Mouse (Mus musculus): ENCODE data around the gene Tmem151a. TPM values are rescaled to one million over a fixed set of nuclear protein-coding genes. Genes with fewer than 3 reads are reported as not detected.

Gene Tmem151a
- total RNA-seq, 2 experiments from 2014 or later = 0.23 to 0.27 TPM

- DNase-seq = peak; percentile 84
These were observed 17.3 kb downstream of the Tmem151a start, which contains the start of gene Cd248 for GRCm38 (mm10) chr19:5067867-5068569. Gene Cd248 (plus strand): TSS chr19:5068078.

- DNase-seq = no peak
These were observed 18.1 kb downstream of the Tmem151a start for GRCm38 (mm10) chr19:5067040-5067799.

- no peak for DNase-seq
These were observed 20.2 kb downstream of the Tmem151a start for GRCm38 (mm10) chr19:5065104-5065503.

- DNase-seq = peak; percentile 43
These were observed 22.9 kb downstream of the Tmem151a start for GRCm38 (mm10) chr19:5062446-5062845.

GRCm38 (mm10) chr19:5062041-5062440, 23.3 kb downstream of the Tmem151a start:
- DNase-seq = no peak

GRCm38 (mm10) chr19:5060365-5061330, 24.7 kb downstream of the Tmem151a start:
- DNase-seq = no peak

GRCm38 (mm10) chr19:5058801-5059771, 26.2 kb downstream of the Tmem151a start:
- peak; percentile 34 for DNase-seq

- no peak for DNase-seq
These were observed 27.2 kb downstream of the Tmem151a start for GRCm38 (mm10) chr19:5057876-5058775.

GRCm38 (mm10) chr19:5056251-5056650, 29.1 kb downstream of the Tmem151a start:
- DNase-seq = peak; percentile 32

GRCm38 (mm10) chr19:5053909-5054308, 31.4 kb downstream of the Tmem151a start:
- peak; percentile 73 for DNase-seq

GRCm38 (mm10) chr19:5052853-5053252, 32.5 kb downstream of the Tmem151a start:
- no peak for DNase-seq

GRCm38 (mm10) chr19:5052166-5052822, 33.0 kb downstream of the Tmem151a start:
- peak; percentile 31 for DNase-seq

GRCm38 (mm10) chr19:5051515-5051914, 33.8 kb downstream of the Tmem151a start:
- no peak for DNase-seq

- peak; percentile 28 for DNase-seq
These were observed 34.3 kb downstream of the Tmem151a start for GRCm38 (mm10) chr19:5051031-5051430.

GRCm38 (mm10) chr19:5050047-5050905, 35.1 kb downstream of the Tmem151a start, which contains the start of gene Rin1:
Gene Rin1 (plus strand): TSS chr19:5050481.
- DNase-seq = peak; percentile 35

GRCm38 (mm10) chr19:5049325-5049724, 36.0 kb downstream of the Tmem151a start:
- no peak for DNase-seq

GRCm38 (mm10) chr19:5048138-5049056, 36.9 kb downstream of the Tmem151a start:
- no peak for DNase-seq
